Mouse (Mus musculus): ENCODE measurements around the gene Epb41. TPM values are rescaled to one million over a fixed set of nuclear protein-coding genes. Genes with fewer than 3 reads are reported as not detected.

The Epb41 gene
- polyA plus RNA-seq, 1 experiment from 2014 or later, result 139 TPM

DNA sequence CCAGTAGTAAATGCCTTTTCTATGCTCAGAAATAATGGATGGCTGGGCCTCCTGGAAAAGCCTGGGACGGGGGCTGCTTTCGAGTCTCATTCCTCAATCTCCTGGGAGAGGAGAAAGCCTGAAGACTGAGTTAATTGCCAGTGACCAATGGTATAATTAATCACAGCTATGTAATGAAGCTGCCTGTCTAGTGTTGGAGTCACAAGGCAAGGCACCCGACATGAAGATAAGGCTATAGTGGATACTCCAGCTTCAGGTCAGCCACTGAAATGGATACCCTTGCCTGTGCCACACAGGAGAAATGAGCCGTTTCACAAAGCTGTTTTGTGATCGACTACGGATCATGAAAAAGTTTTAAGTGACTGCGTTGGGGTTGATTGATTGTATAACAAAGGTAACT, 37.1 kb downstream of the Epb41 start:
- Histone ChIP-seq H3K9ac (replicated peaks; ENCODE audit: low read length) (no peak overlapping the region), H3K4me1 (ENCODE audit: control insufficient read depth, insufficient read depth, low read length) (no peaks in the 10 kb centered on the region), H3K4me3 (ENCODE audit: low read depth, low read length) (no peak overlapping the region), H3K4me2 (ENCODE audit: low read depth, low read length) (no peak overlapping the region), H3K27ac (replicated peaks; ENCODE audit: low read depth, low read length) (no peak overlapping the region), H3K9me3 (replicated peaks; ENCODE audit: control insufficient read depth, low read length) (no peaks in the 10 kb centered on the region), H3K27me3 (ENCODE audit: control insufficient read depth, insufficient read depth, low read length) (no peaks in the 10 kb centered on the region), H3K36me3 (replicated peaks; ENCODE audit: control insufficient read depth, insufficient read depth, low read depth, low read length) (no peaks in the 10 kb centered on the region)
- WGBS, result 44% methylated on average over 7 of the region's 7 CpGs
- ATAC-seq (replicated peaks; ENCODE audit: insufficient number of reproducible peaks, low FRiP score, low TSS enrichment, low read depth) (no peak), DNase-seq (ENCODE audit: low spot score) (no peak)

DNA sequence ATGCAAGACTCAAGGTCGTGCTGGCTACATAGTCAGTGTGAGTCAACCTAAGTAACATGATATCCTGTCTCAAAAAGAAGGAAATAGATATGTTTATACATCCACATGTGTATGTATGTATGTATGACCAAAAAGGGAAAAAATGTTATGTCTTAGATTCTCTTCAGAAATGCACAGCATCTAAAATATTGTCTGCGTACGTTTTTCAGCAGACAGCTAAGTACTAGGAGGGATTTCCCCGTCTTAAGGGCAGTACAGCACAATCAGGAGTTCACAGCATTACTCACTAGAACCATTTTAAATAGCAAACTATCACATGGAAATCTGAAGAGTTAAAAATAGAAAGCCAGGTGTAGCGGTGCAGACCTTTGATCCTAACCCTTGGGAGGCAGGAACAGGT, 38.0 kb downstream of the Epb41 start:
- H3K4me3 ChIP-seq (ENCODE audit: low read depth, low read length), result no peak overlapping the region
- no peaks in the 10 kb centered on the region for H3K4me1 ChIP-seq (ENCODE audit: control insufficient read depth, insufficient read depth, low read length)
- no peaks in the 10 kb centered on the region for H3K27me3 ChIP-seq (ENCODE audit: control insufficient read depth, insufficient read depth, low read length)
- no peak overlapping the region for H3K27ac ChIP-seq (replicated peaks; ENCODE audit: low read depth, low read length)
- no peaks in the 10 kb centered on the region for H3K36me3 ChIP-seq (replicated peaks; ENCODE audit: control insufficient read depth, insufficient read depth, low read depth, low read length)
- H3K9ac ChIP-seq (replicated peaks; ENCODE audit: low read length), result no peak overlapping the region
- H3K4me2 ChIP-seq (ENCODE audit: low read depth, low read length), result no peak overlapping the region
- no peak for ATAC-seq (replicated peaks; ENCODE audit: insufficient number of reproducible peaks, low FRiP score, low TSS enrichment, low read depth)
- no peak for DNase-seq (ENCODE audit: low spot score)
- 82% methylated on average over 5 of the region's 5 CpGs for WGBS
- no peaks in the 10 kb centered on the region for H3K9me3 ChIP-seq (replicated peaks; ENCODE audit: control insufficient read depth, low read length)

DNA sequence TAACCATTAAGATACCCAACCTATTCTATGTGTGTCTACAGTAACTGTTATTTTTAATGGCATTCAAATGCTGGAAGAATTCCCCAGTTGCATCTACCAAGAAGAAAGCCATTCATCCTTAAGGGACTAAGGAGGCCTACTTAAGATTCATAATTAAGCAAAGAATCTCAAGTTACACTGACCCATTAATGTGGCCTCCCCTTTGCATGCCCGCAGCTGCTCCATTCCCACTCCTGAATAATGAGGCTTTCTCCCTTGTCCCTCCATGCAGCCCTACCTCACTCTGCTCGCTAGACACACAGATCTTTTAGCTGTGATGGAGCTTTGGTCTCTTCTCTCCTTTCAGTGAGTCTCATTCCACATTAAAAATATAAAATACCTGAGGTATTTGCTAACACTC, 40.9 kb downstream of the Epb41 start:
- Histone ChIP-seq H3K9ac (replicated peaks; ENCODE audit: low read length) (no peak overlapping the region), H3K4me2 (ENCODE audit: low read depth, low read length) (no peak overlapping the region), H3K27me3 (ENCODE audit: control insufficient read depth, insufficient read depth, low read length) (no peaks in the 10 kb centered on the region), H3K4me3 (ENCODE audit: low read depth, low read length) (no peak overlapping the region), H3K9me3 (replicated peaks; ENCODE audit: control insufficient read depth, low read length) (no peaks in the 10 kb centered on the region), H3K4me1 (ENCODE audit: control insufficient read depth, insufficient read depth, low read length) (no peaks in the 10 kb centered on the region), H3K27ac (replicated peaks; ENCODE audit: low read depth, low read length) (no peak overlapping the region), H3K36me3 (replicated peaks; ENCODE audit: control insufficient read depth, insufficient read depth, low read depth, low read length) (no peaks in the 10 kb centered on the region)
- WGBS, result 23% methylated on average over 2 of the region's 2 CpGs
- ATAC-seq (replicated peaks; ENCODE audit: insufficient number of reproducible peaks, low FRiP score, low TSS enrichment, low read depth) (peak; percentile 39; the same call in 1 of the 2 replicates), DNase-seq (ENCODE audit: low spot score) (peak; percentile 23)

DNA sequence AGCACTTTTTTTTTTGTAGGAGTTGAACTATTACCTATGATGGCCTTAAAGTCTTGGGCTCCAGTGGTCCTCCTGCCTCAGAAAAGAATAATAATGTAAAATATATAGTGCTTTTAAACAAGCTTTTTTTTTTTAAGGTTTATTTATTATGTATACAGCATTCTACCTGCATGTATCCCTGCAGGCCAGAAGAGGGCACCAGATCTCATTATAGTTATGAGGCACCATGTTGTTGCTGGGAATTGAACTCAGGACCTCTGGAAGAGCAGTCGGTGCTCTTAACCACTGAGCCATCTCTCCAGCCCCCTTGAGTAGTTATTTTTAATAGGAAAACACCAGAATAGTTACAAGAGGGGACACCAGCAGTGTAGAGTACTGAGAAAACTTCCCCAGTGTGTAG, 41.9 kb downstream of the Epb41 start:
- H3K4me2 ChIP-seq (ENCODE audit: low read depth, low read length), result no peak overlapping the region
- H3K27ac ChIP-seq (replicated peaks; ENCODE audit: low read depth, low read length), result no peak overlapping the region
- no peaks in the 10 kb centered on the region for H3K27me3 ChIP-seq (ENCODE audit: control insufficient read depth, insufficient read depth, low read length)
- ATAC-seq (replicated peaks; ENCODE audit: insufficient number of reproducible peaks, low FRiP score, low TSS enrichment, low read depth) (no peak), DNase-seq (ENCODE audit: low spot score) (no peak)
- H3K9ac ChIP-seq (replicated peaks; ENCODE audit: low read length), result no peak overlapping the region
- H3K36me3 ChIP-seq (replicated peaks; ENCODE audit: control insufficient read depth, insufficient read depth, low read depth, low read length), result no peaks in the 10 kb centered on the region
- no peak overlapping the region for H3K4me3 ChIP-seq (ENCODE audit: low read depth, low read length)
- WGBS, result 76% methylated on average over 1 of the region's 1 CpGs
- no peaks in the 10 kb centered on the region for H3K9me3 ChIP-seq (replicated peaks; ENCODE audit: control insufficient read depth, low read length)
- no peaks in the 10 kb centered on the region for H3K4me1 ChIP-seq (ENCODE audit: control insufficient read depth, insufficient read depth, low read length)

DNA sequence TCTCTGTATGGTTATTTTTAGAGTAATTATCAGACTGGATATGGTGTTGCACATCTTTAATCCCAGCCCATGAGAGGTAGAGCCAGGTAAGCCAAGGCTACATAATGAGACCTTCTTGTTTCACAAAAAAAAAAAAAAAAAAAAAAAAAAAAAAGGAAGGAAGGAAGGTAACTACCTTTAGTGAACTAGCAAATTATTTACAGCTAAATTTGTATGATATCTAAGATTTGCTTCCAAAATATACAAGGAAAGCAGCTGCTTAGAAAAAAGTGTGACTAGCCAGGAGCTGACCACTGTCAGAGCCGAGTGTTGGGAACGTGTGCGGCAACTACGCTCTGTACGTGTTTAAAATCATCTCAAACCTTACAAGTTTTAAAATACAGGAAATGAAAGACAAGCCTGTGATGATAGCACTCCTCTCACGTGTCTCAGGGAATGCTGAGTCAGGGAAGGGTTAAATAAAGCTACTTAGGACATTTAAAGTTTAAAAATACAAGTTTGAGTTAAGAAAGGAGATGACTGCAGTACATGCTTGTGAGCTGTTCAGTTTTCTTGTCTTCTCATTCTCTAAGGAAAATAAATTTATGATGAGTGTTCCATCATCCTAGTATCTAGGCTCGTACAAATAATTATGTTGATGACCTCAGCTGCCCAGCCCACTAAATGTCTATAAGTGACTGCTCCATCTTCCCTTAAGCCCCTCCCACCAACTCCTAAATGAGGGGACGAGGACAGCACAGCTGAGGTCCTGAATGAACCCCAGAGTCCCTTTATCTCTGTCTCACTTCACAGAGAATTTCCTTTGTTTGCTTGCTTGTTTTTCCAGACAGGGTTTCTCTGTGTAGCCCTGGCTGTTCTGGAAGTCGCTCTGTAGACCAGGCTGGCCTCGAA, 45.0 kb downstream of the Epb41 start:
- no peak overlapping the region for H3K4me2 ChIP-seq (ENCODE audit: low read depth, low read length)
- WGBS, result 64% methylated on average over 10 of the region's 10 CpGs
- no peaks in the 10 kb centered on the region for H3K9me3 ChIP-seq (replicated peaks; ENCODE audit: control insufficient read depth, low read length)
- no peaks in the 10 kb centered on the region for H3K4me1 ChIP-seq (ENCODE audit: control insufficient read depth, insufficient read depth, low read length)
- H3K27me3 ChIP-seq (ENCODE audit: control insufficient read depth, insufficient read depth, low read length), result no peaks in the 10 kb centered on the region
- DNase-seq (ENCODE audit: low spot score) (no peak), ATAC-seq (replicated peaks; ENCODE audit: insufficient number of reproducible peaks, low FRiP score, low TSS enrichment, low read depth) (no peak)
- H3K27ac ChIP-seq (replicated peaks; ENCODE audit: low read depth, low read length), result no peak overlapping the region
- H3K36me3 ChIP-seq (replicated peaks; ENCODE audit: control insufficient read depth, insufficient read depth, low read depth, low read length), result no peaks in the 10 kb centered on the region
- H3K4me3 ChIP-seq (ENCODE audit: low read depth, low read length), result no peak overlapping the region
- no peak overlapping the region for H3K9ac ChIP-seq (replicated peaks; ENCODE audit: low read length)

DNA sequence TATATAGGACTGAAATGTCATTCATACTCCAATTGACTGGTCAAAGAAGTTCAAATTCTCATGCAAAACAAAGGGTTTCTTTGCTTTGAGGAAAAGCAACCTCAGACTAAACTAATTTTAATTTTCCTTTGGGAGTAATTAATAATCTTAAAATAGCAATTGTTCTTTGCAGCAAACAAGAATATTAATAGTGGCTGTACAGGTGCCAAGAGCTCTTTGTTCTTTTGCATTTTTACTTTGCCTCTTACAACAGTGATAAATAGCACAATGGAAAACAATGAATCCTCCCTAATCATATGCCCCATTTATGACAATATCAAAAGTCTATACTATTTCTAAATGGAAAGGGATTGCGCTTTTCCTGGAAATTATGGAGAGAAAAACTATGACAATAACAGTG, 47.3 kb downstream of the Epb41 start:
- H3K9me3 ChIP-seq (replicated peaks; ENCODE audit: control insufficient read depth, low read length), result no peaks in the 10 kb centered on the region
- H3K4me1 ChIP-seq (ENCODE audit: control insufficient read depth, insufficient read depth, low read length), result no peaks in the 10 kb centered on the region
- no peaks in the 10 kb centered on the region for H3K27me3 ChIP-seq (ENCODE audit: control insufficient read depth, insufficient read depth, low read length)
- DNase-seq (ENCODE audit: low spot score), result no peak
- no peak for ATAC-seq (replicated peaks; ENCODE audit: insufficient number of reproducible peaks, low FRiP score, low TSS enrichment, low read depth)
- no peak overlapping the region for H3K4me2 ChIP-seq (ENCODE audit: low read depth, low read length)
- no peak overlapping the region for H3K27ac ChIP-seq (replicated peaks; ENCODE audit: low read depth, low read length)
- H3K36me3 ChIP-seq (replicated peaks; ENCODE audit: control insufficient read depth, insufficient read depth, low read depth, low read length), result no peaks in the 10 kb centered on the region
- no peak overlapping the region for H3K9ac ChIP-seq (replicated peaks; ENCODE audit: low read length)
- no peak overlapping the region for H3K4me3 ChIP-seq (ENCODE audit: low read depth, low read length)
- 94% methylated on average over 1 of the region's 1 CpGs for WGBS

DNA sequence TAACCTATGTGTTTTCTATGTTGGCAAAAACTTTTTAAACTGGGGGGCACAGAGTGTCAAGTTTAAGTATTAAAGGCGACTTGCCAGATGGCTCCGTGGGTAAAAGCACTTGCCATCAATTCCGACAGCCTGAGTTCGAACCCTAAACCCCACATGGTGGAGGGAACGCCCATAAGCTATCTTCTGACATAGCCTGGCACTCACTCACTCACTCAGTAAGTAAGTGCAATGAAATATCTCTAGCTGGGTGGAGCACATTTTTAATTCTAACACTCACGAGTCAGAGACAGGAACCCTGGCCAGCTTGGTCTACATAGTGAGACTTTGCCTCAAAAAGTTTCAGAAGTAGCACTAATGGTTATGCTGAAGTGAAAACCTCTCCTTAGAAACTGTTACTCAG, 48.0 kb downstream of the Epb41 start:
- ATAC-seq (replicated peaks; ENCODE audit: insufficient number of reproducible peaks, low FRiP score, low TSS enrichment, low read depth), result no peak
- H3K27me3 ChIP-seq (ENCODE audit: control insufficient read depth, insufficient read depth, low read length), result no peaks in the 10 kb centered on the region
- no peaks in the 10 kb centered on the region for H3K4me1 ChIP-seq (ENCODE audit: control insufficient read depth, insufficient read depth, low read length)
- no peak overlapping the region for H3K4me3 ChIP-seq (ENCODE audit: low read depth, low read length)
- H3K9ac ChIP-seq (replicated peaks; ENCODE audit: low read length), result no peak overlapping the region
- DNase-seq (ENCODE audit: low spot score), result no peak
- H3K36me3 ChIP-seq (replicated peaks; ENCODE audit: control insufficient read depth, insufficient read depth, low read depth, low read length), result no peaks in the 10 kb centered on the region
- no peaks in the 10 kb centered on the region for H3K9me3 ChIP-seq (replicated peaks; ENCODE audit: control insufficient read depth, low read length)
- H3K4me2 ChIP-seq (ENCODE audit: low read depth, low read length), result no peak overlapping the region
- WGBS, result 87% methylated on average over 6 of the region's 6 CpGs
- no peak overlapping the region for H3K27ac ChIP-seq (replicated peaks; ENCODE audit: low read depth, low read length)

DNA sequence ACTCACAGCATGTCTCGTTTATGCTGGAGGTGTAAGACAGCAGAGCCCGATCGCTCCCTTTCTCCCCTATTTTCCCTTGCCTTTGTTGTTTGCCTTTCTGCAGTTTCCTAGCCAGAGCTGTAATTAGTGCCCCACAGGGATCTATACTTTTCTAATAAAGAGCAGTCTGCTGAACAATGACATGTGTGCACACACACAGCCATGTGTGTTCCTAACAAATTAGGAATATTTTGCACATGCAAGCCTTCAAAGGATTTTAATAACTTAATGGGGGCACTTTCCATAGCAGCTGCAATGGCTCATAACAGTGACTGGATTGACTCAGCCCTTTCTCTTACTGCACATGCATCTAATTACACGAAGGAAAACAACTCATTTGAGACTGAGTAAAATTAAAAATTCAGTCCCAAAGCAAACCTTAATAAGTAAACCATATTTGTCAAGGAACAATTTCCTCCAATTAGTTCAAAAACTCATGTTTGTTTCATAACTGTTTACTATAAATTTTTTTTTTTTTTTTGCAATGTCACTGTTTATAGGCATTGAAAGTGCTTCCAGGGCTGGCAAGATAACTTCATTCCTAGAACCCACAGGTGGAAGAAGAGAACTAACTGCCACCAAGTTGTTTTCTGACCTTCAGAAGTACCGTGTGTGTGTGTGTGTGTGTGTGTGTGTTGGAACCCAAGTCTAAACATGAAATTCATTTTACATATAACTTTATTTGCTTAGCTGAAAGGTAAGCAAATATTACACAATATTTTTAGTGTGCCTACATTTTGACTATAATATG, 49.2 kb downstream of the Epb41 start:
- H3K27ac ChIP-seq (replicated peaks; ENCODE audit: low read depth, low read length), result no peak overlapping the region

More for the DNA sequence above, 49.2 kb downstream of the Epb41 start:
- DNase-seq (ENCODE audit: low spot score) (peak; percentile 50), ATAC-seq (replicated peaks; ENCODE audit: insufficient number of reproducible peaks, low FRiP score, low TSS enrichment, low read depth) (no peak)
- no peaks in the 10 kb centered on the region for H3K27me3 ChIP-seq (ENCODE audit: control insufficient read depth, insufficient read depth, low read length)
- no peak overlapping the region for H3K4me2 ChIP-seq (ENCODE audit: low read depth, low read length)
- no peaks in the 10 kb centered on the region for H3K4me1 ChIP-seq (ENCODE audit: control insufficient read depth, insufficient read depth, low read length)
- 34% methylated on average over 5 of the region's 5 CpGs for WGBS
- H3K9ac ChIP-seq (replicated peaks; ENCODE audit: low read length), result no peak overlapping the region
- no peaks in the 10 kb centered on the region for H3K9me3 ChIP-seq (replicated peaks; ENCODE audit: control insufficient read depth, low read length)
- H3K4me3 ChIP-seq (ENCODE audit: low read depth, low read length), result no peak overlapping the region
- no peaks in the 10 kb centered on the region for H3K36me3 ChIP-seq (replicated peaks; ENCODE audit: control insufficient read depth, insufficient read depth, low read depth, low read length)
